Mouse (Mus musculus): Measurements from ENCODE around the gene Gabbr2. TPM values are rescaled to one million over a fixed set of nuclear protein-coding genes. Genes with fewer than 3 reads are reported as not detected.
A peak's percentile ranks its signal among the peaks of the same experiment; 100 is the strongest.

The Gabbr2 gene
- polyA plus RNA-seq (2016; fragmentation: Nextera tagmentation; extraction: Ambion mirVana) = 0.08 TPM in 2 replicates

- WGBS = 1% methylated on average over 97 of the region's 134 CpGs
- Histone ChIP-seq H3K36me3 (no peaks in the 10 kb centered on the region), H3K27me3 (peaks cover 93% of the 10 kb centered on the region), H3K4me2 (peak within 1 kb of the TSS; percentile 95), H3K9me3 (no peaks in the 10 kb centered on the region), H3K4me3 (replicated peaks) (peak within 1 kb of the TSS; percentile 55), H3K4me1 (replicated peaks) (peaks cover 16% of the 10 kb centered on the region), H3K9ac (replicated peaks) (peak within 1 kb of the TSS; percentile 31; the same call in 1 of the 2 replicates), H3K27ac (no peak within 1 kb of the TSS)
- no peak for ATAC-seq (ENCODE audit: insufficient number of reproducible peaks, insufficient read depth, low FRiP score, low TSS enrichment, low read depth)
These were observed at the start of gene Gabbr2 for GRCm38 (mm10) chr4:46991016-46991958. Gene Gabbr2, minus strand, starts transcription at chr4:46991873.

GRCm38 (mm10) chr4:47039586-47039985, 47.9 kb upstream of the Gabbr2 start:
- no peak overlapping the region for H3K4me3 ChIP-seq (replicated peaks)
- H3K4me2 ChIP-seq = no peak overlapping the region
- peaks cover 55% of the 10 kb centered on the region for H3K36me3 ChIP-seq
- no peak overlapping the region for H3K9ac ChIP-seq (replicated peaks)
- 93% methylated on average over 10 of the region's 10 CpGs for WGBS
- no peaks in the 10 kb centered on the region for H3K9me3 ChIP-seq
- H3K27ac ChIP-seq = no peak overlapping the region
- peaks cover 13% of the 10 kb centered on the region for H3K4me1 ChIP-seq (replicated peaks)
- ATAC-seq (ENCODE audit: insufficient number of reproducible peaks, insufficient read depth, low FRiP score, low TSS enrichment, low read depth) = no peak
- H3K27me3 ChIP-seq = no peaks in the 10 kb centered on the region; the same call in 1 of the 2 replicates

GRCm38 (mm10) chr4:47037321-47037657, 45.6 kb upstream of the Gabbr2 start:
- peaks cover 13% of the 10 kb centered on the region for H3K4me1 ChIP-seq (replicated peaks)
- peaks cover 51% of the 10 kb centered on the region for H3K36me3 ChIP-seq
- no peaks in the 10 kb centered on the region; the same call in 1 of the 2 replicates for H3K27me3 ChIP-seq
- no peak overlapping the region for H3K4me3 ChIP-seq (replicated peaks)
- no peaks in the 10 kb centered on the region for H3K9me3 ChIP-seq
- no peak overlapping the region for H3K9ac ChIP-seq (replicated peaks)
- H3K4me2 ChIP-seq = no peak overlapping the region
- no peak for ATAC-seq (ENCODE audit: insufficient number of reproducible peaks, insufficient read depth, low FRiP score, low TSS enrichment, low read depth)
- 19% methylated on average over 5 of the region's 5 CpGs for WGBS
- no peak overlapping the region for H3K27ac ChIP-seq

- 58% methylated on average over 13 of the region's 13 CpGs for WGBS
- Histone ChIP-seq H3K36me3 (peaks cover 50% of the 10 kb centered on the region), H3K27ac (no peak overlapping the region)
These were observed 45.0 kb upstream of the Gabbr2 start for GRCm38 (mm10) chr4:47036486-47037320.

GRCm38 (mm10) chr4:47035536-47035935, 43.9 kb upstream of the Gabbr2 start:
- Histone ChIP-seq H3K4me3 (replicated peaks) (no peak overlapping the region), H3K9ac (replicated peaks) (no peak overlapping the region), H3K9me3 (no peaks in the 10 kb centered on the region), H3K4me1 (replicated peaks) (peaks cover 13% of the 10 kb centered on the region), H3K27ac (no peak overlapping the region), H3K36me3 (peaks cover 54% of the 10 kb centered on the region), H3K27me3 (no peaks in the 10 kb centered on the region; the same call in 1 of the 2 replicates), H3K4me2 (no peak overlapping the region)
- no peak for ATAC-seq (ENCODE audit: insufficient number of reproducible peaks, insufficient read depth, low FRiP score, low TSS enrichment, low read depth)
- WGBS = 74% methylated on average over 14 of the region's 14 CpGs

More at GRCm38 (mm10) chr4:47036486-47037320, 45.0 kb upstream of the Gabbr2 start:
- Histone ChIP-seq H3K9ac (replicated peaks) (no peak overlapping the region), H3K4me2 (no peak overlapping the region), H3K4me1 (replicated peaks) (peaks cover 13% of the 10 kb centered on the region), H3K27me3 (no peaks in the 10 kb centered on the region; the same call in 1 of the 2 replicates), H3K4me3 (replicated peaks) (no peak overlapping the region), H3K9me3 (no peaks in the 10 kb centered on the region)
- ATAC-seq (ENCODE audit: insufficient number of reproducible peaks, insufficient read depth, low FRiP score, low TSS enrichment, low read depth) = no peak

- Histone ChIP-seq H3K27ac (no peak overlapping the region), H3K36me3 (peaks cover 34% of the 10 kb centered on the region; the same call in 1 of the 2 replicates), H3K9me3 (no peaks in the 10 kb centered on the region), H3K4me2 (no peak overlapping the region), H3K4me3 (replicated peaks) (no peak overlapping the region), H3K4me1 (replicated peaks) (peaks cover 21% of the 10 kb centered on the region), H3K27me3 (no peaks in the 10 kb centered on the region; the same call in 1 of the 2 replicates), H3K9ac (replicated peaks) (no peak overlapping the region)
- ATAC-seq (ENCODE audit: insufficient number of reproducible peaks, insufficient read depth, low FRiP score, low TSS enrichment, low read depth) = no peak
- WGBS = 88% methylated on average over 8 of the region's 8 CpGs
These were observed 40.5 kb upstream of the Gabbr2 start for GRCm38 (mm10) chr4:47032171-47032570.

GRCm38 (mm10) chr4:47028791-47029190, 37.1 kb upstream of the Gabbr2 start:
- H3K9me3 ChIP-seq = no peaks in the 10 kb centered on the region
- no peak overlapping the region for H3K27ac ChIP-seq
- H3K4me2 ChIP-seq = no peak overlapping the region
- no peak overlapping the region for H3K9ac ChIP-seq (replicated peaks)
- no peaks in the 10 kb centered on the region; the same call in 1 of the 2 replicates for H3K27me3 ChIP-seq
- ATAC-seq (ENCODE audit: insufficient number of reproducible peaks, insufficient read depth, low FRiP score, low TSS enrichment, low read depth) = no peak
- 38% methylated on average over 5 of the region's 5 CpGs for WGBS
- peaks cover 37% of the 10 kb centered on the region; the same call in 1 of the 2 replicates for H3K36me3 ChIP-seq
- peaks cover 10% of the 10 kb centered on the region; the same call in 1 of the 2 replicates for H3K4me1 ChIP-seq (replicated peaks)
- no peak overlapping the region for H3K4me3 ChIP-seq (replicated peaks)

GRCm38 (mm10) chr4:47023949-47024348, 32.3 kb upstream of the Gabbr2 start:
- no peak for ATAC-seq (ENCODE audit: insufficient number of reproducible peaks, insufficient read depth, low FRiP score, low TSS enrichment, low read depth)
- H3K4me2 ChIP-seq = no peak overlapping the region
- H3K27me3 ChIP-seq = no peaks in the 10 kb centered on the region; the same call in 1 of the 2 replicates
- no peak overlapping the region for H3K9ac ChIP-seq (replicated peaks)
- H3K27ac ChIP-seq = no peak overlapping the region
- no peaks in the 10 kb centered on the region for H3K9me3 ChIP-seq
- peaks cover 4% of the 10 kb centered on the region; the same call in 1 of the 2 replicates for H3K4me1 ChIP-seq (replicated peaks)
- 70% methylated on average over 6 of the region's 6 CpGs for whole genome bisulfite sequencing
- no peak overlapping the region for H3K4me3 ChIP-seq (replicated peaks)
- peaks cover 23% of the 10 kb centered on the region; the same call in 1 of the 2 replicates for H3K36me3 ChIP-seq

- Histone ChIP-seq H3K4me1 (replicated peaks) (no peaks in the 10 kb centered on the region), H3K9ac (replicated peaks) (no peak overlapping the region), H3K27me3 (no peaks in the 10 kb centered on the region; the same call in 1 of the 2 replicates), H3K9me3 (no peaks in the 10 kb centered on the region), H3K36me3 (peaks cover 23% of the 10 kb centered on the region; the same call in 1 of the 2 replicates), H3K27ac (no peak overlapping the region), H3K4me3 (replicated peaks) (no peak overlapping the region), H3K4me2 (no peak overlapping the region)
- 79% methylated on average over 10 of the region's 10 CpGs for whole genome bisulfite sequencing
- ATAC-seq (ENCODE audit: insufficient number of reproducible peaks, insufficient read depth, low FRiP score, low TSS enrichment, low read depth) = no peak
These were observed 31.3 kb upstream of the Gabbr2 start for GRCm38 (mm10) chr4:47022804-47023603.

- no peak overlapping the region for H3K4me3 ChIP-seq (replicated peaks)
- no peak overlapping the region for H3K9ac ChIP-seq (replicated peaks)
- peaks cover 25% of the 10 kb centered on the region for H3K36me3 ChIP-seq
- no peaks in the 10 kb centered on the region for H3K9me3 ChIP-seq
- H3K4me2 ChIP-seq = no peak overlapping the region
- WGBS = 12% methylated on average over 5 of the region's 5 CpGs
- no peak for ATAC-seq (ENCODE audit: insufficient number of reproducible peaks, insufficient read depth, low FRiP score, low TSS enrichment, low read depth)
- no peaks in the 10 kb centered on the region for H3K27me3 ChIP-seq
- no peak overlapping the region for H3K27ac ChIP-seq
- H3K4me1 ChIP-seq (replicated peaks) = no peaks in the 10 kb centered on the region
These were observed 28.9 kb upstream of the Gabbr2 start for GRCm38 (mm10) chr4:47020563-47020962.

Measured in limb, embryonic 12.5 days (tissue).